Mouse (Mus musculus) liver, adult 2 months (tissue): ENCODE results near the gene Aipl1. TPM values are rescaled to one million over a fixed set of nuclear protein-coding genes. Genes with fewer than 3 reads are reported as not detected.
A peak's percentile ranks its signal among the peaks of the same experiment; 100 is the strongest.

Experiments
- DNase-seq: peaks from one replicate; pipeline ENCODE4 v3.0.0-alpha.2; 2011; ENCODE audit warnings: low read depth, low spot score; ENCODE audit errors: extremely low read depth
- H3K27ac ChIP-seq: fragments of 200-500 bp; replicated peaks from 2 replicates; pipeline ENCODE4 v1.5.1; 2012; ENCODE audit warnings: low read depth, mild to moderate bottlenecking, control low read depth, inconsistent platforms, low read length; ENCODE audit not compliant: insufficient read depth
- H3K27me3 ChIP-seq: fragments of 200-500 bp; 2 replicates; pipeline ENCODE4 v1.6.1; 2012; ENCODE audit warnings: mild to moderate bottlenecking, moderate library complexity, low read length, inconsistent platforms; ENCODE audit not compliant: control insufficient read depth, insufficient read depth
- H3K36me3 ChIP-seq: fragments of 200-500 bp; 2 replicates; pipeline ENCODE4 v1.6.1; 2012; ENCODE audit warnings: low read length, inconsistent platforms; ENCODE audit not compliant: control insufficient read depth, insufficient read depth
- H3K4me1 ChIP-seq: fragments of 200-500 bp; 2 replicates; pipeline ENCODE4 v1.6.1; 2011; ENCODE audit warnings: low read length; ENCODE audit not compliant: control insufficient read depth, insufficient read depth
- H3K4me3 ChIP-seq: fragments of 200-500 bp; 2 replicates; pipeline ENCODE4 v1.5.1; 2011; ENCODE audit warnings: low read depth, mild to moderate bottlenecking, control low read depth, low read length, moderate library complexity; ENCODE audit not compliant: insufficient read depth
- H3K79me2 ChIP-seq: fragments of 200-500 bp; 2 replicates; pipeline ENCODE4 v1.6.1; 2012; ENCODE audit warnings: inconsistent platforms, mild to moderate bottlenecking, low read length, moderate library complexity; ENCODE audit not compliant: control insufficient read depth, insufficient read depth
- H3K9ac ChIP-seq: fragments of 200-500 bp; 2 replicates; pipeline ENCODE4 v1.6.1; 2012; ENCODE audit warnings: low read depth, mild to moderate bottlenecking, control low read depth, inconsistent platforms, low read length
- CTCF ChIP-seq: fragments of 200-500 bp; IDR thresholded peaks from 2 replicates; pipeline ENCODE4 v1.5.1; 2011; ENCODE audit warnings: low read depth, low read length, control low read depth
- POLR2A ChIP-seq: fragments of 200-500 bp; IDR thresholded peaks from 2 replicates; pipeline ENCODE4 v1.6.1; 2011; ENCODE audit warnings: low read length, control low read depth; ENCODE audit not compliant: insufficient read depth; ENCODE audit errors: extremely low read depth
- WGBS: fragments of 180-500 bp; shearing (Covaris S2); methylation state at CpG from one replicate; pipeline ENCODE4 v1.1.7; 2018; 5-methylcytosine and 5-hydroxymethylcytosine counted together
- polyA plus RNA-seq: library from polyadenylated mRNA; depleted of rRNA; stranded (reverse); fragments of >200 nt; gene quantifications from 2 replicates; pipeline ENCODE4 v1.2.3, GENCODE M21; 2012
- total RNA-seq: library from RNA; depleted of rRNA; stranded (reverse); fragments of >200 nt; gene quantifications from 2 replicates; pipeline ENCODE4 v1.2.3, GENCODE M21; 2014

Gene Aipl1
- total and polyA plus RNA-seq, 2 experiments: not detected

DNA sequence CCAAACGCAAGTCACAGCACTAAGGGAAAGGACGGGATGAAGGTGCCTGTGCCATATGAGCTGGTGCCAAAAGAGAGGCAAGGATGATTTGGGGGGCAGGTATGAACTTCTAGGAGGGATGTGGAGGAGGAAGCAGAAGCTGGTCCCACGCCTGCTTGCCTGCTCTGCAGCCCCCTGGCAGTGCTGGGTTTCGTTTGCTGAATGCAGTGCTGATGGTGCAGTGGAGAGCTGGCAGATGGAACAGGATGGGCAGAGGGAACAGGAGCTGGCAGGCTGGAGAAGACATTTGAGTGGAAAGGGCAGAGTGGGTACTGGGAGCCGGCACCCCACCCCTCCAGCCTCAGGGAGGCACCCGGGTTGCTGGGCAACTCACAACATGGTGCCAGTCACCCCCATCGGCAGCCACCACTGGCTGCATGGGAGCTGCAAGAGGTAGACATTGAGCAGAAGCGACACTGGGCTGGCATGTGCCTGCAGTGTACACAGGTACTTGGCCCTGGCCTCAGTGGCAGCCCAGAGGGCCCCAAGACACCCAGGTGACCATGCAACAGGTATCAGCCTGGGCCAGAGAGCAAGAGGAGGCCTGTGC lies 12.0 kb upstream of the Aipl1 start:
- H3K27ac ChIP-seq: no peak overlapping the region
- H3K4me1 ChIP-seq: no peaks in the 10 kb centered on the region
- no peak for DNase-seq
- no peaks in the 10 kb centered on the region for H3K79me2 ChIP-seq
- no peak for TF ChIP-seq POLR2A
- no peak for TF ChIP-seq CTCF
- H3K4me3 ChIP-seq: no peak overlapping the region
- H3K9ac ChIP-seq: no peak overlapping the region
- 84% methylated on average over 8 of the region's 8 CpGs for WGBS
- H3K36me3 ChIP-seq: no peaks in the 10 kb centered on the region
- peaks cover 5% of the 10 kb centered on the region; the same call in 1 of the 2 replicates for H3K27me3 ChIP-seq

DNA sequence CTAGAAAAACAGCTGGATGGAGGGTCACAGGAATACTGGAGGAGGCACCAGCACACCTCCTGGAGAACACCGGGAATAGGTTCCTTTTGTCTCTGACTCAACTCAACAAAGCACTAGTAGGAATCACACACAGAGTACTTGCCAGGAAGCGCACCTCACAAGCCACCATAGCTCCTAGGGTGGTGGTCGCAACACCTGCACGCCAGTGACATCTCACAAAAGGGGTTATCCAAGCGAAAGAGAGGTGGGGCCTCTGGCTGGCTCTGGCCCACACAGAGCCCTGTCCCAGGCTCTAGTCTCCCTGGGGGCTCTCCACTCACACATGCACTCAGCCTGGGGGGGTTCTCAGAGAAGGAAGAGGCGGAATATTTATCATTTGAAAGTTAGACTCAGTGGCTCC lies 11.4 kb upstream of the Aipl1 start:
- no peak overlapping the region for H3K4me3 ChIP-seq
- DNase-seq: no peak
- no peaks in the 10 kb centered on the region for H3K36me3 ChIP-seq
- H3K9ac ChIP-seq: no peak overlapping the region
- TF ChIP-seq POLR2A (no peak), CTCF (no peak)
- H3K4me1 ChIP-seq: no peaks in the 10 kb centered on the region
- no peak overlapping the region for H3K27ac ChIP-seq
- H3K79me2 ChIP-seq: no peaks in the 10 kb centered on the region
- H3K27me3 ChIP-seq: peaks cover 5% of the 10 kb centered on the region; the same call in 1 of the 2 replicates
- WGBS: 82% methylated on average over 6 of the region's 6 CpGs

GRCm38 (mm10) chr11:72044231-72044630 lies 6.9 kb upstream of the Aipl1 start:
- no peaks in the 10 kb centered on the region for H3K36me3 ChIP-seq
- H3K27me3 ChIP-seq: peaks cover 3% of the 10 kb centered on the region; the same call in 1 of the 2 replicates
- WGBS: 69% methylated on average over 3 of the region's 3 CpGs
- no peak for TF ChIP-seq CTCF
- no peak for TF ChIP-seq POLR2A
- no peaks in the 10 kb centered on the region for H3K4me1 ChIP-seq
- H3K9ac ChIP-seq: no peak overlapping the region
- H3K27ac ChIP-seq: no peak overlapping the region
- no peaks in the 10 kb centered on the region for H3K79me2 ChIP-seq
- H3K4me3 ChIP-seq: no peak overlapping the region
- DNase-seq: no peak

GRCm38 (mm10) chr11:72042631-72043030 lies 5.3 kb upstream of the Aipl1 start:
- DNase-seq: no peak
- WGBS: 6% methylated on average over 14 of the region's 14 CpGs
- no peak for TF ChIP-seq POLR2A
- TF ChIP-seq CTCF: no peak
- Histone ChIP-seq H3K27ac (no peak overlapping the region), H3K27me3 (peaks cover 3% of the 10 kb centered on the region; the same call in 1 of the 2 replicates), H3K9ac (no peak overlapping the region), H3K4me3 (peak overlapping the region; percentile 24; the same call in 1 of the 2 replicates), H3K79me2 (no peaks in the 10 kb centered on the region), H3K36me3 (no peaks in the 10 kb centered on the region), H3K4me1 (no peaks in the 10 kb centered on the region)

- DNase-seq: no peak
- H3K36me3 ChIP-seq: no peaks in the 10 kb centered on the region
- 3% methylated on average over 52 of the region's 52 CpGs for WGBS
- peak within 1 kb of the TSS; percentile 42 for H3K4me3 ChIP-seq
- H3K27me3 ChIP-seq: peaks cover 3% of the 10 kb centered on the region
- no peak within 1 kb of the TSS for H3K9ac ChIP-seq
- H3K27ac ChIP-seq: no peak within 1 kb of the TSS
- no peak for TF ChIP-seq POLR2A
- TF ChIP-seq CTCF: peak; percentile 15; the same call in 1 of the 2 replicates
- no peaks in the 10 kb centered on the region for H3K4me1 ChIP-seq
- H3K79me2 ChIP-seq: no peaks in the 10 kb centered on the region
Measured at GRCm38 (mm10) chr11:72041768-72042607, 4.7 kb upstream of the Aipl1 start, which contains the start of gene Pimreg. TSS of gene Pimreg (plus strand) at chr11:72042032.
